Mouse (Mus musculus): ENCODE data around the gene Inpp5a.

Inpp5a gene

GRCm38 (mm10) chr7:139470481-139470880, 81.6 kb downstream of the Inpp5a start:
- in situ Hi-C loops (cut with MboI, MseI): loop anchor here (5.0 to 10.0 kb wide), 4 partner anchors 78 to 366 kb away; no protein-coding TSS in a partner anchor

- in situ Hi-C loops (cut with MboI, MseI): loop anchor here (5.0 to 10.0 kb wide), 4 partner anchors 80 to 367 kb away; no protein-coding TSS in a partner anchor
Measured at GRCm38 (mm10) chr7:139472052-139472451, 83.1 kb downstream of the Inpp5a start.

GRCm38 (mm10) chr7:139472865-139473549, 84.1 kb downstream of the Inpp5a start:
- in situ Hi-C loops (cut with MboI, MseI): loop anchor here (5.0 to 10.0 kb wide), 4 partner anchors 81 to 368 kb away; no protein-coding TSS in a partner anchor

- in situ Hi-C loops (cut with MboI, MseI): loop anchor here in 1 of 2 experiments (5.0 to 10.0 kb wide), 2 partner anchors 164 to 371 kb away; no protein-coding TSS in a partner anchor
Measured at GRCm38 (mm10) chr7:139475896-139476295, 87.0 kb downstream of the Inpp5a start.

- in situ Hi-C loops (cut with MboI, MseI): loop anchor here in 1 of 2 experiments (5.0 to 10.0 kb wide), 2 partner anchors 164 to 372 kb away; no protein-coding TSS in a partner anchor
Measured at GRCm38 (mm10) chr7:139476700-139477099, 87.8 kb downstream of the Inpp5a start.

- in situ Hi-C loops (cut with MboI, MseI): loop anchor here in 1 of 2 experiments (5.0 to 10.0 kb wide), 2 partner anchors 165 to 373 kb away; no protein-coding TSS in a partner anchor
Measured at GRCm38 (mm10) chr7:139477748-139478147, 88.8 kb downstream of the Inpp5a start.

GRCm38 (mm10) chr7:139479077-139479476, 90.2 kb downstream of the Inpp5a start:
- in situ Hi-C loops (cut with MboI, MseI): loop anchor here in 1 of 2 experiments (5.0 to 10.0 kb wide), 2 partner anchors 167 to 374 kb away; no protein-coding TSS in a partner anchor

- in situ Hi-C loops (cut with MboI, MseI): loop anchor here in 1 of 2 experiments (5.0 to 10.0 kb wide), 2 partner anchors 167 to 375 kb away; no protein-coding TSS in a partner anchor
Measured at GRCm38 (mm10) chr7:139479626-139480025, 90.7 kb downstream of the Inpp5a start.

GRCm38 (mm10) chr7:139484206-139484955, 95.5 kb downstream of the Inpp5a start:
- in situ Hi-C loops (cut with MboI, MseI): no loop called here

GRCm38 (mm10) chr7:139489721-139490211, 100.9 kb downstream of the Inpp5a start:
- in situ Hi-C loops (cut with MboI, MseI): no loop called here

GRCm38 (mm10) chr7:139492351-139492750, 103.4 kb downstream of the Inpp5a start:
- in situ Hi-C loops (cut with MboI, MseI): no loop called here

- in situ Hi-C loops (cut with MboI, MseI): no loop called here
Measured at GRCm38 (mm10) chr7:139492946-139493345, 104.0 kb downstream of the Inpp5a start.

- in situ Hi-C loops (cut with MboI, MseI): no loop called here
Measured at GRCm38 (mm10) chr7:139495791-139496190, 106.9 kb downstream of the Inpp5a start.

- in situ Hi-C loops (cut with MboI, MseI): no loop called here
Measured at GRCm38 (mm10) chr7:139498038-139498625, 109.2 kb downstream of the Inpp5a start.

GRCm38 (mm10) chr7:139504064-139504463, 115.2 kb downstream of the Inpp5a start:
- in situ Hi-C loops (cut with MboI, MseI): loop anchor here in 1 of 2 experiments (25.0 kb wide), 1 partner anchor 1092 kb away; no protein-coding TSS in a partner anchor

GRCm38 (mm10) chr7:139506677-139507412, 117.9 kb downstream of the Inpp5a start:
- in situ Hi-C loops (cut with MboI, MseI): loop anchor here in 1 of 2 experiments (25.0 kb wide), 1 partner anchor 1095 kb away; no protein-coding TSS in a partner anchor

GRCm38 (mm10) chr7:139508938-139509337, 120.0 kb downstream of the Inpp5a start:
- in situ Hi-C loops (cut with MboI, MseI): loop anchor here in 1 of 2 experiments (25.0 kb wide), 1 partner anchor 1097 kb away; no protein-coding TSS in a partner anchor

GRCm38 (mm10) chr7:139515959-139516660, 127.2 kb downstream of the Inpp5a start:
- in situ Hi-C loops (cut with MboI, MseI): loop anchor here in 1 of 2 experiments (25.0 kb wide), 1 partner anchor 1104 kb away; no protein-coding TSS in a partner anchor

- in situ Hi-C loops (cut with MboI, MseI): loop anchor here in 1 of 2 experiments (25.0 kb wide), 1 partner anchor 1104 kb away; no protein-coding TSS in a partner anchor
Measured at GRCm38 (mm10) chr7:139516661-139517016, 127.7 kb downstream of the Inpp5a start.

- in situ Hi-C loops (cut with MboI, MseI): loop anchor here in 1 of 2 experiments (25.0 kb wide), 1 partner anchor 1106 kb away; no protein-coding TSS in a partner anchor
Measured at GRCm38 (mm10) chr7:139518352-139518751, 129.4 kb downstream of the Inpp5a start.
